Mouse (Mus musculus) left cerebral cortex, adult 11 months (tissue): ENCODE measurements around the gene Gm7075.
"Not testable (repeated sequence)": the region's sequence is repeated elsewhere in the genome, so short reads cannot be mapped to it uniquely, and the experiment has no call there.

Source experiments
- DNase-seq: peaks from one replicate; pipeline ENCODE4 v3.0.0; 2022; ENCODE audit warnings: low spot score

Gm7075 gene

GRCm38 (mm10) chr10:63417061-63417460 is 4.5 kb downstream of the Gm7075 start:
- no peak for DNase-seq

- no peak for DNase-seq
Measured at GRCm38 (mm10) chr10:63415850-63416249, 5.7 kb downstream of the Gm7075 start.

GRCm38 (mm10) chr10:63415287-63415686 is 6.3 kb downstream of the Gm7075 start:
- DNase-seq = no peak

- DNase-seq = no peak
Measured at GRCm38 (mm10) chr10:63412756-63413155, 8.8 kb downstream of the Gm7075 start.

GRCm38 (mm10) chr10:63411674-63412073 is 9.9 kb downstream of the Gm7075 start:
- DNase-seq = not testable (repeated sequence)

- DNase-seq = no peak
Measured at GRCm38 (mm10) chr10:63410162-63410956, 11.2 kb downstream of the Gm7075 start.

GRCm38 (mm10) chr10:63403636-63404035 is 18.0 kb downstream of the Gm7075 start:
- DNase-seq = no peak

GRCm38 (mm10) chr10:63402731-63403504 is 18.7 kb downstream of the Gm7075 start:
- DNase-seq = no peak

- no peak for DNase-seq
Measured at GRCm38 (mm10) chr10:63396963-63397362, 24.6 kb downstream of the Gm7075 start.

GRCm38 (mm10) chr10:63388948-63389347 is 32.6 kb downstream of the Gm7075 start:
- DNase-seq = no peak

- DNase-seq = no peak
Measured at GRCm38 (mm10) chr10:63386991-63387390, 34.6 kb downstream of the Gm7075 start.

GRCm38 (mm10) chr10:63386444-63386843 is 35.1 kb downstream of the Gm7075 start:
- DNase-seq = peak; percentile 72

GRCm38 (mm10) chr10:63385897-63386296 is 35.7 kb downstream of the Gm7075 start:
- not testable (repeated sequence) for DNase-seq

GRCm38 (mm10) chr10:63382372-63383279 is 39.0 kb downstream of the Gm7075 start, which contains the start of gene Dnajc12:
TSS of gene Dnajc12 (plus strand) at chr10:63382443.
- DNase-seq = peak; percentile 65

- no peak for DNase-seq
Measured at GRCm38 (mm10) chr10:63381498-63382280, 39.9 kb downstream of the Gm7075 start, which contains the start of gene Sirt1. TSS of gene Sirt1 (minus strand) at chr10:63381704.

- no peak for DNase-seq
Measured at GRCm38 (mm10) chr10:63378948-63379680, 42.5 kb downstream of the Gm7075 start.

GRCm38 (mm10) chr10:63377468-63377867 is 44.1 kb downstream of the Gm7075 start:
- DNase-seq = no peak

GRCm38 (mm10) chr10:63376303-63376702 is 45.3 kb downstream of the Gm7075 start:
- DNase-seq = no peak
